Mouse (Mus musculus) kidney, embryonic 15.5 days (tissue): Measurements from ENCODE around the gene Fbl. TPM values are rescaled to one million over a fixed set of nuclear protein-coding genes. Genes with fewer than 3 reads are reported as not detected.
"Not testable (repeated sequence)": the region's sequence is repeated elsewhere in the genome, so short reads cannot be mapped to it uniquely, and the experiment has no call there.

ENCODE experiments used
- ATAC-seq: fragments of 200-750 bp; cut with Nextera tagmentation; replicated peaks from 2 replicates; pipeline ENCODE4 v1.8.0; 2017; ENCODE audit warnings: moderate TSS enrichment; ENCODE audit not compliant: low FRiP score
- H3K27ac ChIP-seq: fragments of 300-500 bp; sonication (generic); 2 replicates; pipeline ENCODE4 v1.5.1; 2015; ENCODE audit warnings: mild to moderate bottlenecking, inconsistent platforms
- H3K27me3 ChIP-seq: fragments of 300-500 bp; sonication (generic); 2 replicates; pipeline ENCODE4 v1.6.1; 2015; ENCODE audit warnings: inconsistent platforms
- H3K36me3 ChIP-seq: fragments of 300-500 bp; sonication (generic); 2 replicates; pipeline ENCODE4 v1.6.1; 2015; ENCODE audit warnings: inconsistent platforms
- H3K4me1 ChIP-seq: fragments of 300-500 bp; sonication (generic); 2 replicates; pipeline ENCODE4 v1.6.1; 2015; ENCODE audit warnings: inconsistent platforms
- H3K4me2 ChIP-seq: fragments of 300-500 bp; sonication (generic); 2 replicates; pipeline ENCODE4 v1.6.1; 2015; ENCODE audit warnings: moderate library complexity, mild to moderate bottlenecking, inconsistent platforms
- H3K4me3 ChIP-seq: fragments of 300-500 bp; sonication (generic); replicated peaks from 2 replicates; pipeline ENCODE4 v1.5.1; 2015; ENCODE audit warnings: mild to moderate bottlenecking, inconsistent platforms
- H3K9ac ChIP-seq: fragments of 300-500 bp; sonication (generic); 2 replicates; pipeline ENCODE4 v1.6.1; 2015; ENCODE audit warnings: mild to moderate bottlenecking, inconsistent platforms
- H3K9me3 ChIP-seq: fragments of 300-500 bp; sonication (generic); replicated peaks from 2 replicates; pipeline ENCODE4 v1.6.1; 2016; ENCODE audit warnings: inconsistent platforms
- WGBS: fragments of 180-500 bp; shearing (Covaris S2); methylation state at CpG from one replicate; pipeline ENCODE4 v1.1.7; 2015; ENCODE audit warnings: mixed read lengths; 5-methylcytosine and 5-hydroxymethylcytosine counted together
- polyA plus RNA-seq: library from polyadenylated mRNA; unstranded; fragments of >200 nt; fragmentation: Nextera tagmentation; extraction: Ambion mirVana; gene quantifications from 2 replicates; pipeline ENCODE4 v1.2.1, GENCODE M21; 2015

Gene Fbl
- polyA plus RNA-seq, 1 experiment from 2014 or later, result 154 TPM

GRCm38 (mm10) chr7:28218951-28219740 is 49.6 kb downstream of the Fbl start:
- ATAC-seq, H3K9me3 ChIP-seq, H3K4me3 ChIP-seq: not testable (repeated sequence)

GRCm38 (mm10) chr7:28226836-28227235 is 57.3 kb downstream of the Fbl start:
- ATAC-seq, H3K27ac ChIP-seq, H3K36me3 ChIP-seq, H3K9me3 ChIP-seq, H3K4me3 ChIP-seq, H3K4me1 ChIP-seq, H3K27me3 ChIP-seq, H3K4me2 ChIP-seq, H3K9ac ChIP-seq: not testable (repeated sequence)
- 84% methylated on average over 4 of the region's 4 CpGs for WGBS

More at GRCm38 (mm10) chr7:28218951-28219740, 49.6 kb downstream of the Fbl start:
- not testable (repeated sequence) for H3K27ac ChIP-seq, H3K27me3 ChIP-seq, H3K4me2 ChIP-seq, H3K9ac ChIP-seq, H3K36me3 ChIP-seq, H3K4me1 ChIP-seq
- 89% methylated on average over 20 of the region's 20 CpGs for WGBS

GRCm38 (mm10) chr7:28227421-28227820 is 57.9 kb downstream of the Fbl start:
- not testable (repeated sequence) for H3K27me3 ChIP-seq, H3K4me3 ChIP-seq, H3K27ac ChIP-seq, H3K9ac ChIP-seq, ATAC-seq, H3K4me2 ChIP-seq, H3K9me3 ChIP-seq, H3K36me3 ChIP-seq, H3K4me1 ChIP-seq
- WGBS, result 93% methylated on average over 4 of the region's 4 CpGs

Other genes with a start within 250 kb of the Fbl start
- 10.4 and 12.4 TPM in 2 replicates for gene Zfp974, start 240.2 kb upstream of the Fbl start, polyA plus RNA-seq
- gene Zfp780b, start 190.5 kb upstream of the Fbl start, polyA plus RNA-seq, result 21.5 and 23.0 TPM in 2 replicates
- gene Zfp850, start 155.6 kb upstream of the Fbl start, polyA plus RNA-seq, result 5.1 and 5.5 TPM in 2 replicates
- gene Psmc4, start 119.6 kb upstream of the Fbl start, polyA plus RNA-seq, result 299 and 310 TPM in 2 replicates
- 0.58 and 3.3 TPM in 2 replicates for gene Fcgbp, start 98.5 kb upstream of the Fbl start, polyA plus RNA-seq
- 0.03 TPM in 1 of 2 replicates, not detected in the other for gene 9530053A07Rik, start 40.2 kb upstream of the Fbl start, polyA plus RNA-seq
- gene Dyrk1b, start 9.8 kb downstream of the Fbl start, polyA plus RNA-seq, result 14.3 and 15.7 TPM in 2 replicates
- gene Eid2, start 98.2 kb downstream of the Fbl start, polyA plus RNA-seq, result 1.8 and 2.1 TPM in 2 replicates
- gene Eid2b, start 108.0 kb downstream of the Fbl start, polyA plus RNA-seq, result 11.4 and 11.6 TPM in 2 replicates
- gene Selenov, start 121.5 kb downstream of the Fbl start, polyA plus RNA-seq, result 0.42 and 0.57 TPM in 2 replicates
- 0.52 and 0.63 TPM in 2 replicates for gene Dll3, start 132.5 kb downstream of the Fbl start, polyA plus RNA-seq
- gene Timm50, start 142.4 kb downstream of the Fbl start, polyA plus RNA-seq, result 154 and 160 TPM in 2 replicates
- 91.0 and 104 TPM in 2 replicates for gene Supt5, start 169.0 kb downstream of the Fbl start, polyA plus RNA-seq
- gene Rps16, start 180.9 kb downstream of the Fbl start, polyA plus RNA-seq, result 995 and 1,159 TPM in 2 replicates
- 69.9 and 84.6 TPM in 2 replicates for gene Plekhg2, start 202.9 kb downstream of the Fbl start, polyA plus RNA-seq
- gene Zfp36, start 210.5 kb downstream of the Fbl start, polyA plus RNA-seq, result 16.2 TPM in 2 replicates
- 52.6 and 57.7 TPM in 2 replicates for gene Med29, start 223.0 kb downstream of the Fbl start, polyA plus RNA-seq
- gene Paf1, start 223.2 kb downstream of the Fbl start, polyA plus RNA-seq, result 86.8 and 100 TPM in 2 replicates